Mouse (Mus musculus) limb, embryonic 11.5 days (tissue): ENCODE data around the gene Tiam1. TPM values are rescaled to one million over a fixed set of nuclear protein-coding genes. Genes with fewer than 3 reads are reported as not detected.

Source experiments
- ATAC-seq: fragments of 200-750 bp; cut with Nextera tagmentation; 2 replicates; pipeline ENCODE4 v1.8.0; 2017; ENCODE audit warnings: low read depth; ENCODE audit not compliant: insufficient number of reproducible peaks, low FRiP score, low TSS enrichment
- DNase-seq: peaks from one replicate; pipeline ENCODE4 v3.0.0-alpha.2; 2015; ENCODE audit warnings: low spot score
- H3K27ac ChIP-seq: fragments of 300-500 bp; sonication (generic); replicated peaks from 2 replicates; pipeline ENCODE4 v1.5.1; 2014; ENCODE audit warnings: low read depth, mild to moderate bottlenecking, low read length
- H3K27me3 ChIP-seq: fragments of 300-500 bp; sonication (generic); 2 replicates; pipeline ENCODE4 v1.6.1; 2014; ENCODE audit warnings: mild to moderate bottlenecking, low read length, mixed read lengths; ENCODE audit not compliant: control insufficient read depth, insufficient read depth
- H3K36me3 ChIP-seq: fragments of 300-500 bp; sonication (generic); 2 replicates; pipeline ENCODE4 v1.6.1; 2014; ENCODE audit warnings: mild to moderate bottlenecking, low read length, moderate library complexity, mixed read lengths; ENCODE audit not compliant: control insufficient read depth, insufficient read depth
- H3K4me1 ChIP-seq: fragments of 300-500 bp; sonication (generic); 2 replicates; pipeline ENCODE4 v1.6.1; 2014; ENCODE audit warnings: low read length, mixed read lengths; ENCODE audit not compliant: control insufficient read depth, insufficient read depth
- H3K4me2 ChIP-seq: fragments of 300-500 bp; sonication (generic); 2 replicates; pipeline ENCODE4 v1.6.1; 2014; ENCODE audit warnings: low read depth, mild to moderate bottlenecking, moderate library complexity; ENCODE audit not compliant: severe bottlenecking
- H3K4me3 ChIP-seq: fragments of 300-500 bp; sonication (generic); 2 replicates; pipeline ENCODE4 v1.5.1; 2014; ENCODE audit warnings: low read depth, low read length
- H3K9ac ChIP-seq: fragments of 300-500 bp; sonication (generic); 2 replicates; pipeline ENCODE4 v1.6.1; 2014; ENCODE audit warnings: mild to moderate bottlenecking, low read length
- H3K9me3 ChIP-seq: fragments of 300-500 bp; sonication (generic); 2 replicates; pipeline ENCODE4 v1.6.1; 2016; ENCODE audit warnings: low read length; ENCODE audit not compliant: control insufficient read depth
- WGBS: fragments of 180-500 bp; shearing (Covaris S2); extraction: QIAGEN DNeasy Blood & Tissue Kit; methylation state at CpG from one replicate; pipeline ENCODE4 v1.1.7; 2014; 5-methylcytosine and 5-hydroxymethylcytosine counted together
- polyA plus RNA-seq: library from polyadenylated mRNA; unstranded; fragments of >200 nt; fragmentation: Nextera tagmentation; extraction: Ambion mirVana; gene quantifications from 2 replicates; pipeline ENCODE4 v1.2.1, GENCODE M21; 2014

The Tiam1 gene
- polyA plus RNA-seq, 1 experiment from 2014 or later, result 53.3 TPM

DNA sequence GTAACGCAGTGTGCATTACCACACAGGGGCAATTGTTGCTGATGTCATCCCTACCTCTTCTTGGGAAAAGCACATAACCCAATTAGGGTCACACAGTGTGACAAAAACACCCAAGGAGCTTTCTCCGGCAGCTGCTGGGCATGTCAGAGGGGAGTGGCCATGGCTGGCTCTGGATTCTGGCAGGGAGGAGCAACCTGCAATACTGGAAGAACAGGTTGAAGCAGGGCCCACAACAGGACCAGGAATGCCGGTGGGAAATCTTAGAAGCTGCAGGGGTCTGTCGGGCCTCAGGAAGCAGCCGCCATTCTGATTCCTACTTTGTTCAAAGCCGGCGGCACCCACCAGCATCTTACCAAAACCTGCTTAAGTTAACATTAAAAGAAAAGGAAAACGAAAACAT, 189.0 kb downstream of the Tiam1 start:
- DNase-seq (peak; percentile 50), ATAC-seq (no peak)
- no peaks in the 10 kb centered on the region for H3K27me3 ChIP-seq
- no peaks in the 10 kb centered on the region for H3K9me3 ChIP-seq
- no peak overlapping the region; the same call in 1 of the 2 replicates for H3K27ac ChIP-seq
- no peaks in the 10 kb centered on the region for H3K36me3 ChIP-seq
- H3K4me1 ChIP-seq, result peaks cover 17% of the 10 kb centered on the region
- H3K4me2 ChIP-seq, result no peak overlapping the region
- H3K9ac ChIP-seq, result no peak overlapping the region
- WGBS, result 49% methylated on average over 8 of the region's 8 CpGs
- H3K4me3 ChIP-seq, result no peak overlapping the region

GRCm38 (mm10) chr16:89954114-89954513, 189.5 kb downstream of the Tiam1 start:
- Histone ChIP-seq H3K9me3 (no peaks in the 10 kb centered on the region), H3K9ac (no peak overlapping the region), H3K36me3 (no peaks in the 10 kb centered on the region), H3K27me3 (no peaks in the 10 kb centered on the region), H3K4me1 (peaks cover 14% of the 10 kb centered on the region), H3K4me3 (no peak overlapping the region), H3K4me2 (no peak overlapping the region), H3K27ac (no peak overlapping the region; the same call in 1 of the 2 replicates)
- WGBS, result 79% methylated on average over 1 of the region's 1 CpGs
- DNase-seq (no peak), ATAC-seq (no peak)

DNA sequence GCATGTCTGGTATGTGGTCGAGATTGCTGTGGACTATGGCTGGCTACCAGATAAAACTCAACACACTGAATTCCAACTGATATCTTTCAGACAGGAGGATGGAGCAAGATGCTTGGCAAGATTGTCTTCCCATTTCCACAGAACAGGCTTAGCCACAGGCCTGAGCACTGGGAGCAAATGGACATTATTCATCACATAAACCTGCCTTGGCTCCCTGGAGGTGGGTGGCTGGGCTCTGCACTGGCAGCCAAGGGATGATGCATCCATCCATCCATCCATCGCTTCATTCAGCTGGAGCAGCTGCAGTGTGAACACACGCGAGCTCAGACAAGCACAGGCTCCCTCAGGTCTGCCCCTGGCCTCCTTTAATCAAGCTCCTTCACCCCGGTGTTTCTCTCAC, 190.7 kb downstream of the Tiam1 start:
- H3K27ac ChIP-seq, result no peak overlapping the region

DNA sequence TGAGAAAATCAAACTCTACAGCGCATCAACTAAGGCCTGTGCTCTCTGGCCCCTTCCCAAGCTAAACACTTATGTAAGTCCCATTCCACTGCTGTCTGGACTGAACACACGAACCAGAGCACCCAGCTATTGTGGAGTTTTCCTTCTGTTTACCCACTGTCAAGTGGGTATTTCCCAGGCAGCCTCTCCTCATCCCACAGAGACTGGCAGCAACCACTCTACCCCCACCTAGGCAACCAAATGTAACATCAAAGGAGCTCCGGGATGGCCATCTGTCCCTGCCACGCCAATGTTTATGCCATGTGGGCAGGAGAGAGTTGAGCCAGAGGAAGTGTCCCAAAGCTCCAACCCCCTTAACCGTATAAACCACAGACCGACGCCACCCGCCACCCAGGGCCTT, 192.8 kb downstream of the Tiam1 start:
- no peak overlapping the region for H3K4me2 ChIP-seq
- no peak for ATAC-seq
- no peak overlapping the region for H3K9ac ChIP-seq
- H3K4me1 ChIP-seq, result peaks cover 9% of the 10 kb centered on the region
- H3K27me3 ChIP-seq, result no peaks in the 10 kb centered on the region
- H3K9me3 ChIP-seq, result no peaks in the 10 kb centered on the region
- H3K4me3 ChIP-seq, result no peak overlapping the region
- no peak overlapping the region for H3K27ac ChIP-seq
- no peaks in the 10 kb centered on the region for H3K36me3 ChIP-seq
- 66% methylated on average over 8 of the region's 8 CpGs for WGBS
- DNase-seq, result no peak

More for the DNA sequence above, 190.7 kb downstream of the Tiam1 start:
- Histone ChIP-seq H3K9me3 (no peaks in the 10 kb centered on the region), H3K9ac (no peak overlapping the region), H3K4me3 (no peak overlapping the region), H3K4me2 (no peak overlapping the region), H3K36me3 (no peaks in the 10 kb centered on the region), H3K4me1 (peaks cover 8% of the 10 kb centered on the region), H3K27me3 (no peaks in the 10 kb centered on the region)
- DNase-seq (no peak), ATAC-seq (no peak)
- 90% methylated on average over 5 of the region's 5 CpGs for WGBS

DNA sequence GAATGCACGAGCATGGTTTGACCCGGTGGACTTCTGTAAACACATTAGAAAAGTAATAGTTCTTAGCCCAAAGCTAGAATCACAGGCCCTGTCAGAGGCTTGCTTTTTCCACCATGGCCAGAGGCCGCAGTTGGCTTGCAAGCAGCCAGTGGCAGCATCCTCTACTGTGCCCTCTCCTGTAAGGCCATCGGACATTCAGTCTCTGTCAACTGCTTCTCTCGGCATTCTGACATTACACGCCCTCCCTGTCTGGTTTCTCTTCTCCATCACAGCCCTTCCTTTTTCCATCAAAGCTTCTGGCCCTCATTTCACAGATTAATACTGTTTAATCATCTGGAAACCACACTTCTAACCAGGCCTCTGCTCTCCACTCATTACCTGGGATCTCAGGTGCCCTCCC, 193.3 kb downstream of the Tiam1 start:
- H3K4me3 ChIP-seq, result no peak overlapping the region
- H3K4me2 ChIP-seq, result no peak overlapping the region
- H3K9ac ChIP-seq, result no peak overlapping the region
- H3K27ac ChIP-seq, result no peak overlapping the region
- ATAC-seq (no peak), DNase-seq (no peak)
- H3K27me3 ChIP-seq, result no peaks in the 10 kb centered on the region
- no peaks in the 10 kb centered on the region for H3K36me3 ChIP-seq
- H3K4me1 ChIP-seq, result peaks cover 14% of the 10 kb centered on the region
- 83% methylated on average over 6 of the region's 6 CpGs for WGBS
- H3K9me3 ChIP-seq, result no peaks in the 10 kb centered on the region

DNA sequence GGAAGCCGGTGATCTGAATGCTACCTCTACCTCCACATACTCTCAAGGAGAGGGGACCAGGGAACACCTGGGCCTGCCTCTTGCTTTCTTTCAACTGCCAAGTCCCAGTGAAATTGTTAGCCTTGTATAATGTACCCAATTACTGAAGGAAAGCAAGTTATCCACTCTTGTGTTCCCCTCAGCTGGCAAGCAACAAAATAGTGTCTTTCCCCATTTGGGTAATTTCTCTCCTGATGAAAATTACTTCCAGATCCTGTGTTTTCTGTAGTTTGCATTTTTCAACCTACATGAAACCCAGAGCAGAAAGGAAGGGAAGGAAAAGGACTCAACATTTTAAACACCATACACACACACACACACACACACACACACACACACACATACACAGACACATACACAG, 195.5 kb downstream of the Tiam1 start:
- DNase-seq, result no peak
- WGBS, result 69% methylated on average over 1 of the region's 1 CpGs
- no peak overlapping the region for H3K27ac ChIP-seq

DNA sequence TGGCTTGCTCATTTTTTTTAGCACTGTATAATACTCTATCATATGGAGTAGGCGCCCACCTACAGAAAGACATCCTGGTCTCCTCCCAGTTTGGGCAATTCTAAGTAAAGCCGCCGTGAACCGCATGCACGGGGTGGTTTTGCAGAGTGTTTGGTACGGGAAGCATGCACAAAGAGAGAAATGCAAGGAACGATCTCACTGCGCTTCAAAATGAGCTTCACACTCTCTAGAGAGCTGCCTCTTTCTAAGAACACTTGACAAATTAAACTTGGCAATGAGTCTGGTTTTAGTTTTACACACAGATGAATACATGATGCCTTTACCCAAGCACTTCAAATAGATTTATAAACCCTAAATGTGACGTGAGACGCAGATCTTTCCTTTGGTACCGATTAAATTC, 196.8 kb downstream of the Tiam1 start:
- 91% methylated on average over 11 of the region's 11 CpGs for WGBS
- no peaks in the 10 kb centered on the region for H3K36me3 ChIP-seq

More for the DNA sequence above, 195.5 kb downstream of the Tiam1 start:
- H3K27me3 ChIP-seq, result no peaks in the 10 kb centered on the region
- peaks cover 22% of the 10 kb centered on the region for H3K4me1 ChIP-seq
- H3K9ac ChIP-seq, result no peak overlapping the region
- no peak for ATAC-seq
- H3K36me3 ChIP-seq, result no peaks in the 10 kb centered on the region
- no peaks in the 10 kb centered on the region for H3K9me3 ChIP-seq
- no peak overlapping the region for H3K4me3 ChIP-seq
- H3K4me2 ChIP-seq, result no peak overlapping the region

GRCm38 (mm10) chr16:89944604-89945283, 198.8 kb downstream of the Tiam1 start:
- peak; percentile 58 for DNase-seq
- no peak overlapping the region for H3K4me2 ChIP-seq
- peak; percentile 56; the same call in 1 of the 2 replicates for ATAC-seq
- H3K9ac ChIP-seq, result no peak overlapping the region
- peaks cover 22% of the 10 kb centered on the region for H3K4me1 ChIP-seq
- no peak overlapping the region for H3K27ac ChIP-seq
- H3K27me3 ChIP-seq, result no peaks in the 10 kb centered on the region
- H3K36me3 ChIP-seq, result no peaks in the 10 kb centered on the region
- WGBS, result 8% methylated on average over 19 of the region's 19 CpGs
- no peak overlapping the region for H3K4me3 ChIP-seq
- no peaks in the 10 kb centered on the region for H3K9me3 ChIP-seq

More for the DNA sequence above, 196.8 kb downstream of the Tiam1 start:
- Histone ChIP-seq H3K4me1 (peaks cover 22% of the 10 kb centered on the region), H3K9me3 (no peaks in the 10 kb centered on the region), H3K27ac (no peak overlapping the region), H3K9ac (no peak overlapping the region), H3K27me3 (no peaks in the 10 kb centered on the region), H3K4me2 (no peak overlapping the region), H3K4me3 (no peak overlapping the region)
- DNase-seq (no peak), ATAC-seq (no peak)

DNA sequence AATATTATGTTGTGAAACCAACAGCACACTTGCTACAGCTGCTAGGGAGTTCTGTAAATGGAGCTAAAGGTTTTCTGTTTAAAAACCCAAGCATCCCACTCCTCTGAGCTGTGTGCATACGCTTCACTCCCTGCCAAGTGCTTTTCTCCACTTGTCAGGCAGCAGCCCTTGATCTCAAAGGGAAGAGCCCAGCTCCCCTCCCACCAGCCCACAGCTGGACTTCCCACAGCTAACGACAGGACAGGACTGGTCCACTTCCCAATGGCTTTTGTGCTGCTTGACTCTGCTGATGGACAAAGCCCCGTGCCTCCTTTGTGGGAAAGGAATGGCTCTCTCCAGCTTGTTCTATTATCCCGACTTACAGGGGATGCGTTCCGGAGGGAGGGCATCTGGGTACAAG, 199.5 kb downstream of the Tiam1 start:
- Histone ChIP-seq H3K9me3 (no peaks in the 10 kb centered on the region), H3K36me3 (no peaks in the 10 kb centered on the region), H3K4me1 (peaks cover 23% of the 10 kb centered on the region), H3K27me3 (no peaks in the 10 kb centered on the region), H3K4me3 (no peak overlapping the region), H3K27ac (0 out of 2 replicates have a peak overlapping the region, but pooled peaks have one; percentile 33), H3K4me2 (no peak overlapping the region; the same call in 1 of the 2 replicates), H3K9ac (no peak overlapping the region)
- ATAC-seq (no peak), DNase-seq (no peak)
- 17% methylated on average over 6 of the region's 6 CpGs for WGBS
